Mouse (Mus musculus): ENCODE data around the gene Coa3. TPM values are rescaled to one million over a fixed set of nuclear protein-coding genes. Genes with fewer than 3 reads are reported as not detected.

Coa3 gene
- total and polyA plus RNA-seq, 2 experiments, result 74.7 to 289 TPM

- H3K9ac ChIP-seq (ENCODE audit: low read depth, low read length), result no peak overlapping the region
- H3K27me3 ChIP-seq (ENCODE audit: control insufficient read depth, insufficient read depth, low read length), result no peaks in the 10 kb centered on the region
- peak overlapping the region; percentile 84; the same call in 1 of the 2 replicates for H3K27ac ChIP-seq (replicated peaks; ENCODE audit: insufficient read depth, low read depth, low read length)
- no peak for DNase-seq (ENCODE audit: extremely low read depth, low read depth, low spot score)
- peaks cover 9% of the 10 kb centered on the region for H3K79me2 ChIP-seq (ENCODE audit: control insufficient read depth, insufficient read depth, low read length)
- no peak overlapping the region for H3K4me3 ChIP-seq (ENCODE audit: insufficient read depth, low read depth, low read length)
- peaks cover 5% of the 10 kb centered on the region for H3K4me1 ChIP-seq (ENCODE audit: control insufficient read depth, insufficient read depth, low read length)
- TF ChIP-seq CTCF (IDR thresholded peaks at IDR 0.05; ENCODE audit: low read depth, low read length), result no peak
- no peak for TF ChIP-seq POLR2A (IDR thresholded peaks at IDR 0.05; ENCODE audit: extremely low read depth, insufficient read depth, low read length)
- 62% methylated on average over 2 of the region's 2 CpGs for WGBS
- H3K36me3 ChIP-seq (ENCODE audit: control insufficient read depth, insufficient read depth, low read length), result no peaks in the 10 kb centered on the region
Measured at GRCm38 (mm10) chr11:101230061-101230511, 48.8 kb downstream of the Coa3 start.

DNA sequence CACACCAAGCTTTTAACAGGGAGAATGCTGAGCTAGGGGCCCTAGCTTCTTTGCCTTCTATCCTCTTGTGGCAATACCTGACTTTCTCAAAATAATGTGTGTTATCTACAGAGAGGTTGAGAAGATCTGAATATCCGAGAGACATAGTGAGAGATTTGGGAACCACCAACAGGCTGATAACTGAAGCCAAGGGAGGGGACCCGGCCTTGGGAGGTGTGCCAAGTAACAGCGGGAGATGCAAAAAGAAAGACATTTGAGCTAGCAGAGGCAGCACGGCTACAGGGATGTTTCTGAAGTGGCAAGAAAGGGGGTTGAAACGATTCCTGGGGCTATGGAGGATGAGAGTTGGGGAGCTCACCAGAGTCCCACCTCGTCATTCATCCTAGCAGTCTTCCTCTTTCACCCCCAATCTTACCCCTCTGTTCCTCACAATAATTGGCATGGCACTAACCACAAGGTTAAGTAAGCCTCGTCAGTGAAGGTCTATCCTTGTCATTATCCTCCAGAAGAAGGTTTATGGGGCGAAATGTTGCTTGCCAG lies 49.5 kb downstream of the Coa3 start:
- no peak overlapping the region for H3K4me3 ChIP-seq (ENCODE audit: insufficient read depth, low read depth, low read length)
- H3K79me2 ChIP-seq (ENCODE audit: control insufficient read depth, insufficient read depth, low read length), result peaks cover 13% of the 10 kb centered on the region
- 62% methylated on average over 8 of the region's 8 CpGs for WGBS
- no peak for DNase-seq (ENCODE audit: extremely low read depth, low read depth, low spot score)
- no peaks in the 10 kb centered on the region for H3K27me3 ChIP-seq (ENCODE audit: control insufficient read depth, insufficient read depth, low read length)
- TF ChIP-seq CTCF (IDR thresholded peaks at IDR 0.05; ENCODE audit: low read depth, low read length) (no peak), POLR2A (IDR thresholded peaks at IDR 0.05; ENCODE audit: extremely low read depth, insufficient read depth, low read length) (no peak)
- H3K36me3 ChIP-seq (ENCODE audit: control insufficient read depth, insufficient read depth, low read length), result no peaks in the 10 kb centered on the region; the same call in 1 of the 2 replicates
- H3K4me1 ChIP-seq (ENCODE audit: control insufficient read depth, insufficient read depth, low read length), result peaks cover 5% of the 10 kb centered on the region
- no peak overlapping the region; the same call in 1 of the 2 replicates for H3K27ac ChIP-seq (replicated peaks; ENCODE audit: insufficient read depth, low read depth, low read length)
- H3K9ac ChIP-seq (ENCODE audit: low read depth, low read length), result no peak overlapping the region

Other genes starting within 250 kb of the Coa3 start
- 22.1 and 23.6 TPM in 2 replicates for gene Naglu, start 209.1 kb downstream of the Coa3 start, total RNA-seq (2014; rRNA removed)
- gene Naglu, start 209.1 kb downstream of the Coa3 start, polyA plus RNA-seq (2012; rRNA removed), result 33.8 and 38.8 TPM in 2 replicates
- gene Hsd17b1, start 200.7 kb downstream of the Coa3 start, total RNA-seq (2014; rRNA removed), result 0.27 and 0.37 TPM in 2 replicates
- 0.12 and 0.37 TPM in 2 replicates for gene Hsd17b1, start 200.7 kb downstream of the Coa3 start, polyA plus RNA-seq (2012; rRNA removed)
- gene Coasy, start 196.5 kb downstream of the Coa3 start, total RNA-seq (2014; rRNA removed), result 84.0 and 89.9 TPM in 2 replicates
- 182 and 194 TPM in 2 replicates for gene Coasy, start 196.5 kb downstream of the Coa3 start, polyA plus RNA-seq (2012; rRNA removed)
- 33.5 and 34.4 TPM in 2 replicates for gene Mlx, start 191.8 kb downstream of the Coa3 start, total RNA-seq (2014; rRNA removed)
- gene Mlx, start 191.8 kb downstream of the Coa3 start, polyA plus RNA-seq (2012; rRNA removed), result 34.8 and 39.8 TPM in 2 replicates
- gene Psmc3ip, start 183.7 kb downstream of the Coa3 start, total RNA-seq (2014; rRNA removed), result 0.55 and 0.67 TPM in 2 replicates
- 0.20 and 0.39 TPM in 2 replicates for gene Psmc3ip, start 183.7 kb downstream of the Coa3 start, polyA plus RNA-seq (2012; rRNA removed)
- gene Retreg3, start 159.2 kb downstream of the Coa3 start, total RNA-seq (2014; rRNA removed), result 46.2 and 46.3 TPM in 2 replicates
- gene Retreg3, start 159.2 kb downstream of the Coa3 start, polyA plus RNA-seq (2012; rRNA removed), result 61.2 and 61.5 TPM in 2 replicates
- gene Tubg1, start 159.2 kb downstream of the Coa3 start, total RNA-seq (2014; rRNA removed), result 7.6 and 9.2 TPM in 2 replicates
- 11.9 and 17.6 TPM in 2 replicates for gene Tubg1, start 159.2 kb downstream of the Coa3 start, polyA plus RNA-seq (2012; rRNA removed)
- gene Tubg2, start 123.2 kb downstream of the Coa3 start, total RNA-seq (2014; rRNA removed), result not detected in 2 replicates
- gene Tubg2, start 123.2 kb downstream of the Coa3 start, polyA plus RNA-seq (2012; rRNA removed), result 0.10 and 0.17 TPM in 2 replicates
- gene Cntnap1, start 108.6 kb downstream of the Coa3 start, total RNA-seq (2014; rRNA removed), result 0.40 and 0.46 TPM in 2 replicates
- 0.87 and 0.88 TPM in 2 replicates for gene Cntnap1, start 108.6 kb downstream of the Coa3 start, polyA plus RNA-seq (2012; rRNA removed)
- gene Plekhh3, start 107.8 kb downstream of the Coa3 start, total RNA-seq (2014; rRNA removed), result 3.9 and 4.0 TPM in 2 replicates
- gene Plekhh3, start 107.8 kb downstream of the Coa3 start, polyA plus RNA-seq (2012; rRNA removed), result 10.5 and 11.5 TPM in 2 replicates
- 0.13 TPM in 1 of 2 replicates, not detected in the other for gene Ccr10, start 103.7 kb downstream of the Coa3 start, total RNA-seq (2014; rRNA removed)
- 0.05 and 0.13 TPM in 2 replicates for gene Ccr10, start 103.7 kb downstream of the Coa3 start, polyA plus RNA-seq (2012; rRNA removed)
- gene Ezh1, start 52.7 kb downstream of the Coa3 start, total RNA-seq (2014; rRNA removed), result 10.5 and 10.8 TPM in 2 replicates
- gene Ezh1, start 52.7 kb downstream of the Coa3 start, polyA plus RNA-seq (2012; rRNA removed), result 7.5 and 9.2 TPM in 2 replicates
- 4.9 and 6.6 TPM in 2 replicates for gene Ramp2, start 33.1 kb downstream of the Coa3 start, total RNA-seq (2014; rRNA removed)
- 16.4 and 22.5 TPM in 2 replicates for gene Ramp2, start 33.1 kb downstream of the Coa3 start, polyA plus RNA-seq (2012; rRNA removed)
- gene Vps25, start 25.4 kb downstream of the Coa3 start, total RNA-seq (2014; rRNA removed), result 35.6 and 43.8 TPM in 2 replicates
- 109 and 122 TPM in 2 replicates for gene Vps25, start 25.4 kb downstream of the Coa3 start, polyA plus RNA-seq (2012; rRNA removed)
- gene Wnk4, start 18.5 kb downstream of the Coa3 start, total RNA-seq (2014; rRNA removed), result 0.37 and 0.40 TPM in 2 replicates
- gene Wnk4, start 18.5 kb downstream of the Coa3 start, polyA plus RNA-seq (2012; rRNA removed), result 0.32 and 1.1 TPM in 2 replicates
- gene Cntd1, start 102 bp downstream of the Coa3 start, total RNA-seq (2014; rRNA removed), result not detected in 2 replicates
- gene Cntd1, start 102 bp downstream of the Coa3 start, polyA plus RNA-seq (2012; rRNA removed), result not detected in 2 replicates
- gene Becn1, start 23.2 kb upstream of the Coa3 start, total RNA-seq (2014; rRNA removed), result 43.8 and 57.8 TPM in 2 replicates
- 43.1 and 50.8 TPM in 2 replicates for gene Becn1, start 23.2 kb upstream of the Coa3 start, polyA plus RNA-seq (2012; rRNA removed)
- 15.8 and 16.8 TPM in 2 replicates for gene Psme3, start 37.1 kb upstream of the Coa3 start, total RNA-seq (2014; rRNA removed)
- gene Psme3, start 37.1 kb upstream of the Coa3 start, polyA plus RNA-seq (2012; rRNA removed), result 34.5 and 37.9 TPM in 2 replicates
- gene Aoc2, start 45.9 kb upstream of the Coa3 start, total RNA-seq (2014; rRNA removed), result 0.40 and 0.46 TPM in 2 replicates
- 0.91 and 1.7 TPM in 2 replicates for gene Aoc2, start 45.9 kb upstream of the Coa3 start, polyA plus RNA-seq (2012; rRNA removed)
- 0.13 and 0.18 TPM in 2 replicates for gene Aoc3, start 51.5 kb upstream of the Coa3 start, total RNA-seq (2014; rRNA removed)
- 0.05 and 0.16 TPM in 2 replicates for gene Aoc3, start 51.5 kb upstream of the Coa3 start, polyA plus RNA-seq (2012; rRNA removed)
- 121 and 144 TPM in 2 replicates for gene G6pc, start 88.4 kb upstream of the Coa3 start, total RNA-seq (2014; rRNA removed)
- 115 and 146 TPM in 2 replicates for gene G6pc, start 88.4 kb upstream of the Coa3 start, polyA plus RNA-seq (2012; rRNA removed)
- 21.3 and 22.2 TPM in 2 replicates for gene Aarsd1, start 138.5 kb upstream of the Coa3 start, total RNA-seq (2014; rRNA removed)
- gene Aarsd1, start 138.5 kb upstream of the Coa3 start, polyA plus RNA-seq (2012; rRNA removed), result 18.6 and 19.8 TPM in 2 replicates
- gene Gm27029, start 145.7 kb upstream of the Coa3 start, total RNA-seq (2014; rRNA removed), result 0.20 and 0.65 TPM in 2 replicates
- gene Gm27029, start 145.7 kb upstream of the Coa3 start, polyA plus RNA-seq (2012; rRNA removed), result 0.10 and 0.37 TPM in 2 replicates
- gene Rundc1, start 146.0 kb upstream of the Coa3 start, total RNA-seq (2014; rRNA removed), result 2.8 and 3.1 TPM in 2 replicates
- gene Rundc1, start 146.0 kb upstream of the Coa3 start, polyA plus RNA-seq (2012; rRNA removed), result 8.6 and 8.9 TPM in 2 replicates
- gene Ptges3l, start 146.2 kb upstream of the Coa3 start, total RNA-seq (2014; rRNA removed), result 0.27 and 0.46 TPM in 2 replicates
- 0.93 and 1.1 TPM in 2 replicates for gene Ptges3l, start 146.2 kb upstream of the Coa3 start, polyA plus RNA-seq (2012; rRNA removed)
- gene Rpl27, start 163.2 kb upstream of the Coa3 start, total RNA-seq (2014; rRNA removed), result 236 and 259 TPM in 2 replicates
- 193 and 230 TPM in 2 replicates for gene Rpl27, start 163.2 kb upstream of the Coa3 start, polyA plus RNA-seq (2012; rRNA removed)
- 24.6 and 37.1 TPM in 2 replicates for gene Ifi35, start 169.3 kb upstream of the Coa3 start, total RNA-seq (2014; rRNA removed)
- 33.8 and 43.6 TPM in 2 replicates for gene Ifi35, start 169.3 kb upstream of the Coa3 start, polyA plus RNA-seq (2012; rRNA removed)
- gene Rnd2, start 185.9 kb upstream of the Coa3 start, total RNA-seq (2014; rRNA removed), result 5.5 and 8.0 TPM in 2 replicates
- gene Rnd2, start 185.9 kb upstream of the Coa3 start, polyA plus RNA-seq (2012; rRNA removed), result 18.9 and 22.3 TPM in 2 replicates
- 11.0 and 11.2 TPM in 2 replicates for gene Vat1, start 187.1 kb upstream of the Coa3 start, total RNA-seq (2014; rRNA removed)
- gene Vat1, start 187.1 kb upstream of the Coa3 start, polyA plus RNA-seq (2012; rRNA removed), result 30.4 and 33.4 TPM in 2 replicates